Mouse (Mus musculus) stomach, postnatal 0 days (tissue): Measurements from ENCODE around the gene Fry.

Experiments
- CTCF ChIP-seq: IDR thresholded peaks from 2 replicates; pipeline ENCODE4 v1.5.1; 2016; ENCODE audit warnings: antibody characterized with exemption, low read depth, mild to moderate bottlenecking, moderate library complexity
- EP300 ChIP-seq: optimal IDR thresholded peaks from 2 replicates; pipeline ENCODE3; 2016; ENCODE audit warnings: antibody characterized with exemption

GRCm38 (mm10) chr5:150184959-150185358 lies 66.5 kb downstream of the Fry start:
- TF ChIP-seq EP300 (peak; percentile 72), CTCF (no peak)
